Mouse (Mus musculus): ENCODE measurements at regions not wholly inside any gene's neighbourhood (a gene's known extent, or its start where the extent isn't known, plus 50 kb on each side); places are given as distances from the start of the nearest gene placed in this dataset.

DNA sequence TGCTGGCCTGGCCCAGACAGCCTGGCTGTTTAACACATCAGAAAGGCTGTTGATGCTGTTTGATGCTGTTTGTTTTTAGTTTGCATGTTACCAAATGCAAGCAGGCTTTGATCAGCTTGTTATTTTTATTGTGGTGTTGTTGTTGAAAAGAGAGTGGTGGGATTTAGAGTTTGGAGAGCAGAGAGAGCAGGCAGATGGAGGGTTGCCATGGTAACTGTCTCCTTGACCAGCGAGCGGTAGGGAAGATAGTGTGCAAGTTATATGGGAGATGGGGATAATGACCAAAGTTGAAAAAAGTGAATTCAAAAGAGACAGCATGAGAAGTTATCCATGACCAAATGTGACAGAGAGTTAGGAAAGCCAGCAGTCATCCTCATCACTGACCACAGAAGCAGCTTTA lies 83.3 kb downstream of the Cmc2 start:
- no peak for DNase-seq (ENCODE audit: low spot score in 2 of 2)

- peak; percentile 87 to 89 for DNase-seq (ENCODE audit: low spot score in 2 of 2)
These were observed 89.1 kb downstream of the Cmc2 start for GRCm38 (mm10) chr8:116832181-116832580.

GRCm38 (mm10) chr8:116829631-116830030 lies 91.6 kb downstream of the Cmc2 start:
- no peak for DNase-seq (ENCODE audit: low spot score in 2 of 2)

GRCm38 (mm10) chr8:116828220-116828619 lies 93.0 kb downstream of the Cmc2 start:
- no peak for DNase-seq (ENCODE audit: low spot score in 2 of 2)

GRCm38 (mm10) chr8:116827141-116827540 lies 94.1 kb downstream of the Cmc2 start:
- no peak for DNase-seq (ENCODE audit: low spot score in 2 of 2)

DNA sequence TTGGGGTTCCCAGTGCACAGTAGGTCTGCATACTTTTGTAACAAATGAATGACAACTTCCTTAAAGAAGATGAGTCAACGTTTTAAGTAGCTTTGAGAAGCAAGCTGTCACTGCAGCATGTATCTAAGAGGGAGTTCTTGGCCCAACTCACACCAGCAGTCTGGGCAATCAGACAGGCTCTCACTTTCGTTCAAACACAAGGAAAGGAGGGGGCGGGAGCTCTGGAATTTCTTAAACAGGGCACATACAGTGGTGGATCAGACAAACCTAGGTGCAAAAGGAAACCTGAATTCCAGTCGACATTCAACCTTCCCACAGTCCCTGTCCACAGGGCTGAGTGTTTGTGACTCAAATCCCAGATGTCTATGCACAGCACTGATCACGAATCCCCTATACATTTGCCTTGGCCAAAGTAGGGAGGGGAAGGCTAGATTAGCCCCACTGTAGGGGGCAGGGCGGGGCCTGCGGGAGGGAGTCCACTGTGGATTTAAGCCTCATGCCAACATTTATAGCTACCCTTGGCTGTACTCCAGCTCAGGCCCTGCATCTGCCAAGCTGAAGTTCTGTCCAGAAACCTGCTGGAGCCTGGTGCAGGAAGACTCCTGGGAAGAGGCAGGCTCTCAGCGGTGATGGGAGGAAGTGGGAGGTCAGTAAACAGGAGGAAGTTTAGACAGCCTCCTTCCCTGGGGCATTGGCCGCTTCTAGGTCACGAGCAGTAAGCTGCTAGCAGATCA lies 81.5 kb upstream of the Cdyl2 start:
- DNase-seq (ENCODE audit: low spot score in 2 of 2), result peak; percentile 73 to 82

GRCm38 (mm10) chr8:116801313-116801712 lies 68.5 kb upstream of the Cdyl2 start:
- DNase-seq (ENCODE audit: low spot score in 2 of 2), result no peak

GRCm38 (mm10) chr8:116800636-116801035 lies 67.8 kb upstream of the Cdyl2 start:
- no peak for DNase-seq (ENCODE audit: low spot score in 2 of 2)

GRCm38 (mm10) chr8:116798981-116799380 lies 66.2 kb upstream of the Cdyl2 start:
- no peak for DNase-seq (ENCODE audit: low spot score in 2 of 2)

GRCm38 (mm10) chr8:116795713-116796112 lies 62.9 kb upstream of the Cdyl2 start:
- no peak for DNase-seq (ENCODE audit: low spot score in 2 of 2)

DNA sequence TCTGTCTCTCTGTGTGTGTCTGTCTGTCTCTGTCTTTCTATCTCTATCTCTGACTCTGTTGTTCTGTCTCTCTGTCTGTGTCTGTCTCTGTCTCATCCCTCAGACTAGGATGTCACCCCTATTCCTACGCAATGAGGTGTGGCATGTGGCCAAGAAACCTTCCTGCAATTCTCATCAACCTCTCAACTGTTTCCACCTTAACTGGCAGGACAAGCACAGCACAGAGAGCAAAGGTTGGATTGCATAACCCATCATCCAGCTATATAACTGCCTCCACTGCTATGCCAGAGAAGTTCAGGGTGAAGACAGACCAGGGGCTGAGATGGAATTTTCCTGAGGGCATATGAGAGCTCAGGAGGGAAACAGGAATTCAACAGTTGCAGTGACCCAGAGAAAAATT lies 60.3 kb upstream of the Cdyl2 start:
- no peak for DNase-seq (ENCODE audit: low spot score in 2 of 2)

DNA sequence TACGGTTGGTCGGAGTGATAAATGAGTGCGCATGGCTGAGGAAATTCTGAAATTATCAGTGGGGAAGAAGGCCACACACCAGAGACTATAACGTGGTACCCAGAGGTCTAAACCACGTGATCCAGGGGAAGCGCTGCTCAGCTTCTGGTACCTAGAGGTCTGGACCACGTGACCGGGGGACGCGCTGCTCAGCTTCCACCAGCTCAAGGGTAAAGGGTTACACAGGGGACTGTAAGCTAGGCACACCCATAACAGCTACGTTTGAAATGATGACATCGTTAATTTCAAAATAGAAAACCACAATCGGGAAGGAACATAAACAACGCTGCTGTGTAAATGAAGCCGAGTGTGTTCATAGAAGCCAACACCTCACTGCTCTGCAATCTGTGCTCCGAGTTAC lies 57.5 kb upstream of the Cdyl2 start:
- DNase-seq (ENCODE audit: low spot score in 2 of 2), result no peak

Measured in heart, adult 9 months (tissue).